Mouse (Mus musculus) kidney, adult 2 months (tissue): ENCODE results near the gene Mak.

Experiments
- CTCF ChIP-seq: fragments of 200-500 bp; conservative IDR thresholded peaks from 2 replicates; pipeline ENCODE4 v1.5.1; 2011; ENCODE audit warnings: low read depth, mild to moderate bottlenecking, control low read depth, low read length, moderate library complexity, mixed read lengths; ENCODE audit not compliant: insufficient read depth, insufficient read length
- POLR2A ChIP-seq: fragments of 200-500 bp; IDR thresholded peaks from one replicate; pipeline ENCODE4 v1.6.1; 2011; ENCODE audit warnings: low read depth, low read length, control low read depth

- TF ChIP-seq CTCF: no peak
- no peak for TF ChIP-seq POLR2A
Measured at GRCm38 (mm10) chr13:40979321-40979720, 100.2 kb downstream of the Mak start.
